Mouse (Mus musculus) cerebellum, adult (tissue): ENCODE measurements around the gene Dda1.
"Not testable (repeated sequence)": the region's sequence is repeated elsewhere in the genome, so short reads cannot be mapped to it uniquely, and the experiment has no call there.

Source experiments
- ATAC-seq: cut with Nextera tagmentation; 2 replicates; pipeline ENCODE4 v1.9.2; 2017; ENCODE audit warnings: mild to moderate bottlenecking, moderate library complexity, mixed read lengths; ENCODE audit not compliant: insufficient number of reproducible peaks, low FRiP score, low TSS enrichment

The Dda1 gene

DNA sequence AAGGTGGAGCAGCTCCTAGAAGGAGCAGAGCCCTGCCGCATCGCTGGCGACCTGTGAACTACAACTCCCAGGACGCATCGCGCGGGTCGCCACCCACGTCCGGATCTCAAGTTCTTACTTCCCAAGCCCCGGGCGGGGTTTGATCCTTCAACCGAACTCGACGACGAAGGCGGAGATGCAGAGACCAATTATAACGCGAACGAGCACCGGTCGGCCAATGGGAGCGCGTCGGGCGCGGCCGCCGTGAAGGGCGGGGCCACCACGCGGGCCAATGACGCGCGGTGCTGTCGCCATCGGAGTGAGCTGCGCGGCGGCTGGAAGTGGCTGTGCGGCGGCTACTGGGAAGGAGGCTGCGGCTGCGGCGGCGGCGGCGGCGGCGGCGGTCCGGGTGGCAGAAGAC lies at the start of gene Dda1:
Dda1 (plus strand) TSS at position 284 of the 400 bp plus-strand sequence.
- ATAC-seq = peak; percentile 83

DNA sequence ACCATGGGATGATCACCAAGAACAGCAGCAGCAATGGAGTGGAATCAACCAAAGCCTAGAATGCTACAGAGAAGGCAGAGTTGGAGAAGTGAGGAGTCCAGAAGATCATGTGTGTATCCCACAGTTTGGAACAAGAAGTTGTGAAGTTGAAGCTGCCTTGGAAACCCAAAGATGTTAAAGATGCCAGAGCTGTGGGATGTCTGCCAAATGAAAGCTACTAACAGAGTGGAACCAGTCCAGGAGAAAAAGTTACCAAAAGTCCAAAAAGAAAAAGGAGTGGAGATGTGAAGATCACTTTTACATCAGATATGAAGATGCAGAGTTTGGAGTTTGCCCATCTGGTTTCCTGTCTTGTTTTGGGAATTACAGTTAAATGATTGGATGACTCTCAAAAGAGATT lies 46.9 kb upstream of the Dda1 start:
- ATAC-seq = no peak

DNA sequence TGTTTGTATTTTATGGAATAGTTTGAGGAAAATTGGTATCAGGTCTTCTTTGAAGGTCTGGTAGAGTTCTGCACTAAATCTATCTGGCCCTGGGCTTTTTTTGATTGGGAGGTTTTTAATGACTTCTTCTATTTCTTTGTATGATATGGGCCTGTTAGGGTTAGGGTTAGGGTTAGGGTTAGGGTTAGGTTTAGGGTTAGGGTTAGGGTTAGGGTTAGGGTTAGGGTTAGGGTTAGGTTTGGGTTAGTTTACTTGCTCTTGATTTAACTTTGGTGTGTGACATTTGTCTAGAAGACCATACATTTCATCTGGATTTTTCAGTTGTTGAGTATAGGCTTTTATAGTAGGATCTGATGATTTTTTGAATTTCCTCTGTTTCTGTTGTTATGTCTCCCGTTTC lies 36.1 kb upstream of the Dda1 start:
- not testable (repeated sequence) for ATAC-seq

DNA sequence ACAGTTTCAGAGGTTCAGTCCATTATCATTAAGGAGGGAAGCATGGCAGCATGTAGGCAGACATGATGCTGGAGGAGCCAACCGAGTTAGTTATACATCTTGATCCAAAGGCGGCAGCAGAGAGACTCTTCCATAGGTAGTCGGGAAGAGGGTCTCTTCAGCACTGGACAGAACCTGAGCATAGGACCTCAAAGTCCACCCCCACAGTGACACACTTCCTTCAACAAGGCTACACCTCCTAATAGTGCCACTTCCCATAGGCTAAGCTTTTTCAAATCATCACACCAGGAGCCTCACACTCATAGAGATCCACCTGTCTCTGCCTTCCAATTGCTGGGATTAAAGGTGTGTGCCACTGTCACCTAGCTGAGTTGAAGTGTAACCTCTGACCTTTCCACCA lies 32.0 kb upstream of the Dda1 start:
- no peak for ATAC-seq

DNA sequence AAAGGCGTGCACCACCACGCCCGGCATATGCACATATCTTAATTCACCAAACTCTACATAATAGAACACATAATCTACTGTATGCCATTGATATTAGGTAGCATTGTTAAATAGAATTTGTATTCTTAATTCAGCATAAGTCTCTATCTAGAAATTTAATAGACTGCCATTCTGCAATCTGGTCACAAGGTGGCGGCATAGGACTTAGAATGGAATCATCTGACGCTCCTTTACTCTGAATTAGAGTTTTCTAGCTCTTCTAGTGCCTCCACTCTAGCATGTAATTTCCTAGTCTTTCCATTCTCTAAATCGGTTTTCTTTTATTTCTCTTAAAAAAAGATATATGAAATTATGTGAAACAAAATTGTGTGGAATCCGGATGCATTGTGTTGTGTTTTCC lies 27.6 kb upstream of the Dda1 start:
- ATAC-seq = no peak

DNA sequence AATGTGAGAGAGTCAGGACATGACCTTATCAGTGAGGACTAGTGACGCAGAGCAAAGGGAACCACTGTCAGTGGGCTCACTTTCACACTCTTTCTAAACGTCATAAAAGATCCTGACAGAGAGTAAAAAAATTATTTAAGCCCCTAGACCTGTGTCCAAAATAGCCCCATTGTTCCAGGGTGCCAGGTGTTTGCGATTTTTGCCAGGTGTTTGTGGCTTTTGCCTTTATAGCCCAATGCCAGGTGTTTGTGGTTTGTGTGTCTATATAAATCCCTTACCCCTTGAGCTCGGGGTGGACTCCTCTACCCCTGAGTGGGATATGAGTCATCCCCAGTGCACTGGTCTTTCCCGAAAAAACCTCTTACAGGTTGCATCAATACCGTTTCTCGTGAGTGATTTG lies 23.9 kb upstream of the Dda1 start:
- ATAC-seq = no peak

DNA sequence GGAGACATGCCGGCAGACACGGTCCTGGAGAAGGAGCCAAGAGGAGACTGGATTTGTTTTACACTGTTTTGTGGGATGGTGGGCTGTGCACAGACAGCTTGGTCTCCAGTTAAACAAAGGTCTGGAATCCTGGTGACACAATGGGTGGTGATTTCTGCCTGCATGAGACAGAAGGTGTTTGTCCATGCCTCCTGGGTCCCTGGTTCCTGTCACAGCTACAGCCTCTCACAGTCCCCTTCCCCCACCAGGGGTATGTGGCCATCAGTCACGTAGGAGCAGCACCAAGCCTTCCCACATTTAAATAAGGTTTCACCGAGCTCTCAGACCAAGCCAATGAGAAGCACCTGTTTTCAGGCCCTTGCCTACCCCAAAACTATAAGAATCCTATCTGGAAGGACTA lies 17.7 kb upstream of the Dda1 start:
- no peak for ATAC-seq

DNA sequence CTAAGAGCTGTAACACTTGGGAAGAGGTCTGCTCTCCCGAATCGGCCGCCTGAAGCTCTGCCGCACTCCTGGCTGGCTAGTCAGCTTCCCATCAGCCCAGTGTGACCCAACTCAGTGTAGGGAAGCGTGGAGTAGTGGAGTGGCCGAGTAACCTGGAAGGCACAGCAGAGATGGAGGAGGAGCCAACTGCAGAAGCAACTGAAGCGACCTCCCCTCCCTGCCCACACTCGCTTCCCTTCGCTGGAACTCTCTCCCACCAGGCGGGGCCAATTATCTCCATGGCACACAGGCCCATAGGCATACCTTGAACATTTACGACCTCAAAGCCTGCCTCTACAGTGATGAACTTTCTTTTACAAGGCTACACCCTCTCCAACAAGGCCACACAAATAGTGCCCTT lies 17.2 kb upstream of the Dda1 start:
- ATAC-seq = no peak

DNA sequence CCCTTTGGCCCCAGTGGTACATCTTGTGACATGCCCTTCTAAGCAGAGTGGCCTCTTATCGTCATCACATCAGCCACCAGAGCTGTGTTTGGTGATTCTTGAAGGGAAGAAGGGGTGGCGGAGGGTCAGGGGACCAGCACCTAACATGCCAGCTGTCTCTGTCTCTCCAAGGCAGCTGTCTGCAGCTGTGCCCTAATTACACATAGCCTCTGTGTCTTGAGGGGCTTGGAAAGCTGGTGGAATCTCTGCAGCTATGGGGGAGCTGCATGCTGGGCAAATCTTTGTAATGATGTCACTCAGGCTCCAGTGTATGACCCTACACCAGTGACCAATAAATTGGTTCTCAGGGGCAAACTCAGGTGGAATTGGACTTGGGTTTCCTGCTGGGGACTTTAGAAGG lies 16.3 kb upstream of the Dda1 start:
- no peak for ATAC-seq

DNA sequence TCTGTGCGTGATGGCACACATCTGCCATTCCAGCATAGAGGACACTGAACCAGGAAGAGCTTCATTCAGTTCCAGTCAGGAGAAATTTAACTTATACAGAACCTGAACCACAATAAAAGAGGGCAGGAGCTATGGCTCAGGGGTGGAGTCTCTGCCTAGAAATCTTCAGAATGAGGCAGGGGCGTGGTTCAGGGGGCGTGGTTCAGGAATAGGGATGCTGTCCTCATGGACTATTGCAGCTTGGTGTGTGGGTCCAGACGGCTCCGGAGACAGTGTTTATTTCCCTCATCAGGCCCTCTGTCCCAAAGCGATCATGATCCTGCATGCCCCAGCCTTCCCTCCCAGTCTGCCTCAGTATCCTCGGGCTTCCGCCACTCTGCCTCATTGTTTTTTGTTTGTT lies 14.3 kb upstream of the Dda1 start:
- ATAC-seq = no peak

DNA sequence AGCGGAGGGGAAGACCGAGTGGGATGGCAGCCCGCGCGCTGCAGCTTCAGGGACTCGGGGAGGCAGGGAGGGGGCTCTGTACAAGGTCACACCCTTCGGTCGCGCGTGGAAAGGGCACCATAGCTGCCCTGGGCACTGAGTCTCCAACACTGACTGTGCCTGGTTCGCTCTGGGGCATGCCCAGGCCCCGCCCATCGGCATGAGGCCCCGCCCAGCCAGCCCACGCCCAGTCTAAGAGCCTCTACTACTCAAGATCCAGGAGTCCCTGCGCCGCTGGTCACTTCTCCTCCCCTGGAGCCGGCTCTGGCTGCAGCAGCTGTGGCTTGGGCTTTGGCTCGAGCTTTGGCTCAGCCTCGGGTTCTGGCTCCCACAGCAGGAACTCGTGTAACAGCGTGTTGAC lies 12.1 kb upstream of the Dda1 start:
- no peak for ATAC-seq

DNA sequence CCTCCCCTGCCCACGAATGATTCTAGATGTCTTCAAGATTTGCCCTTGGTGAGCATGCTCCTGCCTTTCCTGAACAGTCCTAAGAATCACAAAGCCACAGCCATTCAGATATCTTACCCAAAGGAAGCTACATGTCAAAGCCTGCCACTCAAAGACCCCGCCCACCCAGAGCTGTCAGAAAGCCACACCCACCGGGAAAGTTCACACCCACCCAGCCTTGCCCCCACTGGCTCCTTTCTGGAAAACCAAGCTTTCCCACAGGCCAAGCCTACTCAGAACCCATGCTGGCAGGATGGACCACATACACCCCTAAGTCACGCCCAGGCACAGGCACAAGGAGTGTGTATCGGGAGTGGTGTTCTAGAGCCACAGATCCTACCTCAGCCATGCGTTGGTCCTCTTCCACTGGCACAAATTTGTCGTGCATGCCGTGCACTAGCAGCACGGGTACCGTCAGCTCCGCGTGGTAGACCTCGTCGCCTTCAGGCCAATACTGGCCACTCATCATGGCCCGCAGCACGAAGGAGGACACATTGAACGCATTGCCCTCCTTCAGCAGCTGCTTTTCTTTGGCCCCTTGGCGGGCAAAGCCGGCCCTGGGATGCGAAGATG lies 11.2 kb upstream of the Dda1 start:
- ATAC-seq = no peak

DNA sequence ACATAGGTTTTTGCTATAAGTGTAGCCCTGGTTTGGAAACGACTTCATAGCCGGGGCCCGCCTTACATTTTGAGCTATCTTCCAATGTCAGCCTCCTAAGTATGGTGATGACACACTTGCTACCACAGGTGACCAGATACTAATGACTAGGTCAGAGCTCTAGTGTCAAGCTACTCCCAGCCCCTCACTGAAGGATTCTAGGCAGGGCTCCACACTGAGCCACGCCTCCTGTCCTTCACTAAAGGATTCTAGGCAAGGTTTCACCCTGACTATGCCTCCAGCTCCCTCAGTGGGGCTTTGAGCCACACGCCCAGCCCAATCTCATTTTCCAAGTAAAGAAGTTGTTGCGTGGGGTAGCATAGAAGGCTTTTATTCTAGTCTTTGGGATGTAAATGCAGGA lies 8.3 kb upstream of the Dda1 start:
- no peak for ATAC-seq

DNA sequence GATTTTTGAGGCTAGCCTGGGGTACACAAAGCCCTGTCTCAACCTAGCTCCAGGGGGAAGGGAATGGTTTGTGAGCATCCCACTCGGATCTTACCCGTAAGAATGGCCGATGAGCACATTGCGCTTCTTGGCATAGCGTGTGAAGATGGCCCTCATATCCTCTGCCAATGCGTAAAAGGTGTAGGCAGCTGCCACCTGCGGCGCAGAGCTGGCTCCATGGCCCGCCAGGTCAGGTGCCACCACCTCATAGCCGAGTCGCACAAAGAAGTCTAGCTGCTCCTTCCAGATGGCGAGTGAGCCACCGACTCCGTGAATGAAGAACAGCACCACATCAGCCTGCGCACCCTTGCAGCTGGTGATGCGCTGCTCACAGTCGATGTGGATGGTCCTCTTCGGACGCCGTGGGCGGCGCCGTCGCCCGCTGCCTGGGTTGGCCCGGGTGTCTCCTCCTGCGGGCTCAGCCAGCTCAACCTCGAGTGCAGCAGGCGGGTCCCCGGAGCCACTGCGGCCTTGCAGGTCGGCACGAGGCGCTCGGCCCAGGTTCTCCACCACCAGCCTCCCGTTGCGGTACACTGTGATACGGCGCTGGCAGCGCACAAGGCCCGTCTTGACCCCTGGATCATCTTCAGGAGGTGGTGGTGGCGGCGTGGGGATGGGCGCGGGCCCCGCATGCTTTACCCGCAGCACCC lies 7.7 kb upstream of the Dda1 start:
- ATAC-seq = no peak

DNA sequence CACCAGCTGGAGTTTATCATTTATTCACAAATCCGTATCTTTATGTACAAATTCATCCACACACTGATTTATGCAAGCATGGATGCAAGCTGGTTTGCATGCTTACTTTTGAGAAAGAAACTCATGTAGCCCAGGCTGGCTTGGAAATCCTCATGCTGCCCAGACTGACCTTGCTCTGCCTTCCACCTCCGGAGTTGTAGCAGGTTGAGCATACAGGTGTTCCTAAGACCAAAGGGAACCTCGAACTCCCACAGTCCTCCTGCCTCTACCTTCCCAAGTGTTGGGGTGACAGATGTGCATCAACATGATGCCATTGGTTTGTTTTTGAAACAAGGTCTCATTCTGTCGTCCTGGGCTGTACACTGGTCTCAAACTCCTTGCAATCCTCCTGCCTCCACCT lies 6.8 kb upstream of the Dda1 start:
- ATAC-seq = no peak

DNA sequence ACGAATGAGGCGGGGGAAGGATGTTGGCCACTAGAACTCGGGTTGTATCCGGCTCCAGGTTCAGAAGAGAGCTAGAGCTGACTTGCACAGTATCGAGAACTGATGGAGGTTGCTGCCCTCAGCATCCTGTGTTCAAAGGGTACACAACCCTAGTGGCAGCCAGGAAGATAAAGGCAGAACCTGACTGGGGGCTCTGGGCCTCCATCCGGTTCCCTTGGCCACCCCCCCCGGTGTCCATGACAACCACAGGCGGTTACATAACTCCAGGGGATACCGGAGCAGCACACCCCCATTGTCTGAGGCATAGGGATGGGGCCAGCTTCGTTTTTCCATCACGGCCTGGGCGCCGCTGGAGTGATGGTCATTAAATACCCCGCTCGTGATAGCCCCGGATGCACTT lies 6.2 kb upstream of the Dda1 start:
- peak; percentile 2; the same call in 1 of the 2 replicates for ATAC-seq

DNA sequence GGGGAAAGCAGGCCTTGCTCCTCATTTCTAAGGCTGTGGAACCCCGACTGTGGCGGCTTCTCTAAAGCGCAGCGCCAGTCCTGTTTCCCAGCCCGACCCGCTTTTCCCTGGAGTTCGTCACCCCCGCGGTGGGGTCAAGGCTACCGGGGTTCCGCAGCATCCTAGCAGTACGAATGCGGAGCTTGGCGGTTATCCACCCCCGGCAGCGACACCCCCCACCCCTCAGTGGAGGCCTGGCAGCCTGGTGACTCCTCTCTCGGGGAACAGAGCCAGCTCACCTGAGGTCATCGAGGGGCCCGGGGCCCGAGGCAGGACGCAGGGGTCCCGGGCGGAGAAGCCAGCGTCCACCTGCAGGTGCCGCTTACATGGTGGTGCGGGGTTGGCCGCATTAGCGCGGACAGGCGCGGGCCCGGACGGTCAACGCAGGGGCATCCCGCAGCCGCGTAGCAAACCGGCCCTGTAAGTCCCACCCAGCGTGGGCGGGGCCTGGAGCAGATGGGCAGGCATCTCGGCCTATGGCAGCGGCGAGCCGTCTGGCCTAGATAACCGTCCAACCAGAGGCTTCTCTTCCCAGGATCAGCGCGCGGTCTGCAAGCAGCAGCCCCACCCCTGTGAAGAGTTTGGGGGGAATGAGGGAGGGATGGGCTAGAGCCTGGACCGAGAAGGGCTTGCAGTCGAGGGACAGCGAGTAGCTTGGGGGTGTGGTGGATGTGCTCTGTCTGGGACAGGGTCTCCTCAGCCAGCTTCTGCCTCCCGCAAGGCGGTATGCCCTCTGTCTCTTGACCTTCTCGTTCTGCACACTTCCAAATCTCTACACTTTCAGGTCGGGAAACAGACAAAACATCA lies 5.6 kb upstream of the Dda1 start, which contains the start of gene Abhd8:
Abhd8 (minus strand) TSS at position 468 of the 846 bp plus-strand sequence.
- peak; percentile 77 for ATAC-seq

DNA sequence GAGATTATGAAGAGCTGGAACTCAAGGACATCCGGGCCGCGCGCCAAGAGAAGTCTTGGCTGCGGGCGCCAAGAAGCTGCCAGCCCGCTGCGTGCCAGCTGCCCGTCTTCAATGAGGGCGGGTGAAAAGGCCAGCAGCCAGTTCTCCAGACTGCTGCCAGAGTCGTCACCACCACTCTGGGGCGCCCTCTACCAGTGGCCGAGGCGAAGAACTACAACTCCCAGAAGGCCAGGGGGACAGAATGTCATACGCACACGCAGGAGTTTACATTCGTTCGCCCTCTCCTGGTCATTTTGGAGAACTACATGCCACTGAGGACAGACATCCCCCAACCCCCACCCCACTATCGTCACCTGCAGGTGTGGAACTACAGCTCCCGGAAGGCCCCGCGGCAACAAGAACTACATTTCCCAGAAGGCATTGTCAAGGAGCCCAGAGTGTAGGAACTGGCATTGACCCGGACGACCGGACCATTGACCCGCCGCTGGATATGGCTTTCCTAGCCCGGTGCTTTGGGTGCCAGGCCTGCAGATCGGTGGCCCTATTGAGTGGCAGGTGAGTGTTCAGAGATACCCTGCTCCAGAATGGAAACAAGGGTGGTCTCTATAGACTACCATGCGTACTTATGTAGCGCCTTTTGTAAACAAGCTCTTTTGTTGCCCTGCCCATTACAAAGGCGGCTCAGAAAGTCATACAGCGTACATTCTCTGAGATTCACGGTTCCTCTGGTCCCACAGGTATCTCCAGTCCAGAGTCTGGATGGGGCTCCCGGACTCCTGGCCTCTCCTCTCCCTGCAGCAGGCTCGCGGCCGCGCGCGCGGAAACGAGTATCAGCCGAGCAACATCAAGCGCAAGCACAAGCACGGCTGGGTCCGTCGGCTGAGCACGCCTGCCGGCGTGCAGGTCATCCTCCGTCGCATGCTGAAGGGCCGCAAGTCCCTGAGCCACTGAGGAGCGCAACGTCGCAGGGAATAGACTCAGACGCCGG lies 4.2 kb upstream of the Dda1 start, which contains the start of gene Mrpl34:
Mrpl34 (plus strand) TSS at position 447 of the 988 bp plus-strand sequence.
- peak; percentile 65 for ATAC-seq

DNA sequence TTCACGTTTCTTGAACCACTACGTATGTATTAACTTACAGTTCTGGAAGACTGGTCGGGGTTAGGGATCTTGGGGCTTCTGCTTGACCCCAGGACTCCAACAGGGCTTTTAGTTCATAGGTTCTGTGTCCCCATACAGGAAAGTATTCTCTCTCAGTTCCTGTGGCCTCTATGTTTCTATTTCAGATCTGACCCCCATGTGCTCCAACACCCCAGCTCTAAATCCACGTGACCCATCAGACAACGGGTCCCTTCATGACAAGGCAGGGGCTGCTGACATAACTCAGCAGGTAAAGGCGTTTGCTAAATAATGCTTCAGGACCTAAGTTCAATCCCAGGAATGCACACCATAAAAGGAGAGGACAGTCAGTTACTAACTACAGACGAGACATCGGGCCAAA lies 3.3 kb upstream of the Dda1 start:
- no peak for ATAC-seq

DNA sequence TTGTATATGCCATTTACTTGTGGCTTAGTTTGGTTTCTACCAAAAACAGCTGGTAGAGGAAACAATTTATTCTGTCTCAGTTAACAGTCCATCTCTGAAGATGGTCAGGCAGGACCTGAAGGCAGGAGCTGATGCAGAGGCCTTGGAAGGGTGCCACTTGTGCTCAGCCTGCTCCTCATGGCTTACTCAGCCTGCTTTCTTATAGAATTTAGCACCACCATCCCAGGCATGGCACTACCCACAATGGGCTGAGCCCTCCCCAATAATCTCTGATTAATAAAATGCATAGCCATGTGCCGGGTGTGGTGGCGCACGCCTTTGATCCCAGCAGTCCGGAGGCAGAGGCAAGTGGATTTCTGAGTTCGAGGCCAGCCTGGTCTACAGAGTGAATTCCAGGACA lies 2.8 kb upstream of the Dda1 start:
- no peak for ATAC-seq
